Mouse (Mus musculus) B cell, adult 2 months (primary cell): ENCODE measurements around the gene Dmbx1.

ENCODE experiments used
- DNase-seq, 2 experiments: peaks; one replicate each; pipeline ENCODE4 v3.0.0; 2022

The Dmbx1 gene

DNA sequence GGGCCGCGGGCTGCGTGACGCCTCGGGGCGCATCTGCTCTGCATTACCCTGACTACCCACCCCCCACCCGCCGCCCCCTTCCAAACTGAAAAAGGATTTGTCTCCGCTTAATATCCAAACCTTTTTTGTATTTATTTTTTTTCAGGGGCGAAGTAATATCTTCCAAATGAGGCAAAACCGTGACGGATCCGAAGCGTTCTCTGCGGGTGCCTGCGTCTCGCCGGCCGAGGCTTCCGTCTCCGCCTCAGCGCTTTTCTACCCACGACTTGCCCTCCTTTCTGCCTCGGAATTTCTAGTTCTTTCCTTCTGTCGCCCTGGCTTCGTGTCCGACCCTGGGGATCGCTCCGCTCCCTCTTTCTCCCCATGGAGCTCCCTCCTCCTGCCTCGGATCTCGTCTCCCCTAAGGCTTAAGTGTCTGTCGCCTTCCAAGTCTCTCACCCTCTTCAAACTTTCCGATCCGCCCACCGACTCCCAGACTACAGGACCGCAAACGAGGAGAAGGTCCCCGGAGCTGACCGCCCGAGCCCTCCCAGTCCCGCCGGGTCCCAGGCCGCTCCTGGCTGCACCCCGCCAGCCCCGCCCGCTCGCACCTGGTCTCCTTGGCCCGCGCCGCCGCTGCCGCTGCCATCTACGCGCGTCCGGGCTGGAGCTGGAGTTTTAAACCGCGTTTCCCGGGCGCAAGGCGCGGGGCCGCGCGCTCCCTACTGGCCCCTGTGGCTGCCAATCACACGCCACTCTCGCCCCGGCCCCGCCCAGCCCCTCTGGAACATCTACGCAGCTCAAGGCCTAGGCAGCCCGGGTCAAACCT, at the start of gene Dmbx1:
TSS of gene Dmbx1 (minus strand) at position 632 of the 808 bp plus-strand sequence.
- no peak for DNase-seq

DNA sequence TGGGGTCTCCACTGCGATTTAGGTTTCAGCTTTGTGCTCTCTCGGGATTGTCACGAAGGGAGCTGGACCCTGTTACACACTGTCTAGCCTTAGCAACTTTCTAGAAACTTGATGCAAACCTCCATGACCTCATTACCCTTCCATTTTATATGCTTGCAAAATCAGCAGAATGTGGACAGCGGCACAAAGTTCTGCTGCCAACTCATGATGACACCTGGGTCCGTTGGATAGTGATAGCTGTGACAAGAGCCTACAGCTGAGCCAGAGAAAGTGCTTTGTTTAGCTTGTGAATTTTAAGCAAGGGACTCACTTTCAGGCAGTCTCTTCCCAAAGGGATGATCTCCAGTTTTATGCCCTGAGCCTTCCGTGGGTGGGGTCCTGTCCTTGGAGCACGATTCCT, 49.7 kb upstream of the Dmbx1 start:
- no peak for DNase-seq

DNA sequence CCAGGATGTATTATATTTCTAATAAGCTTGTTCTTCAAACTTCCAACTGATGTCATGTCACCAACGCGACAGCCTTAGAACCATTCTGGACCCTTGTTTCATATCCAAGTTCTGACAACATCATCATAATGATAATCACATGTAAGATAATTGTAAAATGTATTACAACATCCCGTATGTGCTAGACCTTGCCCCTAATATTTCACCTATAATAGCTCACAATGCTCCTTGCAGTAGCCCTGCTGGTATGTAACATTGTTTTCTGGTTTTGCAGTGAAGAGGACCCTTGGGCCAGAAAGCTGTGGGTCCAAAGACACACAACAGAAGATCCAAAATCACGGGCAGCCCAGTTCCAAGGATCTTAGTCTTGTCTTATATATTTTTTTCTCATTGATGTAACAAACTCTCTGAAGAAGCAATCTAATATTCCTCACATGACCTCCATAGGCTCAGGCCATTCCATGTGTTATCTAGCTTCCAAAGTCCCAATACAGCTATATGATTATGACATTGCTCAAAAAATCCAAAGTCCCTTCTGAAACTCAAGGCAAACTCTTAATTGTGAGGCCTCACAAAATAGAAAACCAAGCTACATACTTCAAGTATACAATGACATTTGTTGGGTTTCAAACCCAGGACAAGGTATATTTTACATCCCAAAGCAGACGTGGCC, 48.3 kb upstream of the Dmbx1 start:
- no peak for DNase-seq

DNA sequence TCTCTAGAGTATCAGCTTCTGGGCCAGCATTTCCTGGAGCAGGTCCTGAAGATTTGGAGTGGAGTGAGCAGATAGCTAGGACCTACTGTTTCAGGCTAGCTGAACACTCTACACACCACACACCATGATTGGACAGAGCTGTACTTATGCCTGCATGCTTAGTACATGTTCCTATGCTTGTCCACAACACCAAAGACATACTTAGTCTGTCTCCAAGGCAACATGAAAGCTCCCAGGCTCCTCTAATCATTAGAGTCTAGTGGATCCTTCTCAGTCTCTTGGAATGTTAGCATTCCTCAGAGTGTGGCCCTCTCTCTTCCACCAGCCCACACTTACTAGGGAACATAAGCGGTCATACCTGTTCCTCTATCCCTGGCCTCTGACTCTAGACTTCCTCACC, 47.7 kb upstream of the Dmbx1 start:
- DNase-seq: no peak

DNA sequence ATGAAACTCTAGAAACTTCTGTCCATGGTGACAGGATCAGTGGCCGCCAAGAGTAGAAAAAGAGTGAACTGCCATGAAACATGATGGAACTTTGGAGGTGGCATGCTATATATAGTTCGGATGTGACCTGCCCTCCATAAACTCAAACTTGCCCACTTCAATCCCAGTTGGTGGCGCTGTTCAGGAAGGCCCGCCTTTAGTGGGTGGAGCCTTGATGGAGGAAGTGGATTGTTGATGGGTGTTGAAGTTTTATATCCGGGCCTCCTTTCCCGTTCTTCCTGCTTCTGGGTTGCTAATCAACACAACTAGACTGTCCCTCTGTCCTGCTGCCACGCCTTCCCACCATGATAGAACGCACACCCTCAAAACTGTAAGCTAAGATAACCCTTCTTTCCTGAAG, 45.2 kb upstream of the Dmbx1 start:
- peak in 1 of 2 experiments; percentile 11 for DNase-seq

DNA sequence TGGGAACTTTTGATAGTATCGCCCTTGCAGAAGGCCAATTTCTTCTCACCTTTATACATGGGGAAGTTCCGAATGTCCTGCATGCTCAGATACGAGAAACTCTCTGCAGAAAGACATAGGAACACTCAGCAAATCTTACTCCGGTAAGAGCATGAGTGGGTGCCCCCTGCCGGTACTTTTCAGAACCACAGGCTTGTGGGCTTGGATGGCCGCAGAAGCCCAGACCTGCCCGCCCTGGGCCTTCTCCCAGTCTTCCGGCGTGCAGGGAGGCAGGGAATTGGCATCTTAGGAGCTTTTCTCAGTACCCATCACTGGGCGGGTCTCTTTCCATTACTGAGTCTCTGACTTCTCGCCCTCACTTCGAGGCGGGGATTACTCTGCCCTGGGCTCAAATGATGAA, 44.4 kb upstream of the Dmbx1 start:
- peak; percentile 84 to 86 for DNase-seq

DNA sequence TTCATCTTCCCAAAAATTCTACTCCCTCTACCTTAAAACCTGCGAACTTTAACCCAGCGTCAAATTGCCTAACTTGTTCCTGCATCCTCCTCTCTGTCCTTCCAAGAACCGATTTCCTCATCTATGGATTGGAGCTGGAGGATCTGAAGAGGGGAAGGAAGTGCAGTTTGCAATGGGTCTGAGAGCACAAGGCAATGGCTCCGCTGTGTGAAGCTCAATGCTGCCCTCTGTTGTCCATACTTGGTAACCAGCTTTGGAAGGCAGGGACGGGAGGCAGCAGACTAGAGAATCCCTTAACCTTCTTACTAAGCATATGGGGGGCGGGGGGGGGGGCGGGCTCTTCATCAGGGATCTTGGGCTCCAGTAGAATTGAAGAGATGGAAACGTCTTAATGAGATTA, 41.0 kb upstream of the Dmbx1 start:
- DNase-seq: peak; percentile 66 to 68

DNA sequence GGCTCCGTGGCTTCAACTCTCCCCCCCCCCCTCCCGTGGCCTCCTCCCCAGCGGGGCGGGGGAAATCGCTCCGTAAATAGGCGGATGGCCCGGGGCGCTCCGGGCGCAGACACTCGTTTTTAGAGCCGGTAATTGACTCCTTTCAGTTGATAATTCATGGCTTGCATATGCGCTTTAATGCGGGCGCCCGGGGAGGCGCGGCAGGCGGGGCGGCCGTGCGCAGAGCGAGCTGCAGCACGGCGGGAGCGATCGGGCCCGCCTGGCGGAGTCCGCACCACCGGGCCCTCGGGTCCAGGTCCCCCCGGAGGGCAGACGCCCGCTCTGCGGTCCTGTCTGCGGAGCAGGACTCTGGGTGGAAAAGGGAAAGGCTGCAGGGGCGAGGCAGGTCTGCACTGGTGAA, 39.7 kb upstream of the Dmbx1 start:
- no peak for DNase-seq

DNA sequence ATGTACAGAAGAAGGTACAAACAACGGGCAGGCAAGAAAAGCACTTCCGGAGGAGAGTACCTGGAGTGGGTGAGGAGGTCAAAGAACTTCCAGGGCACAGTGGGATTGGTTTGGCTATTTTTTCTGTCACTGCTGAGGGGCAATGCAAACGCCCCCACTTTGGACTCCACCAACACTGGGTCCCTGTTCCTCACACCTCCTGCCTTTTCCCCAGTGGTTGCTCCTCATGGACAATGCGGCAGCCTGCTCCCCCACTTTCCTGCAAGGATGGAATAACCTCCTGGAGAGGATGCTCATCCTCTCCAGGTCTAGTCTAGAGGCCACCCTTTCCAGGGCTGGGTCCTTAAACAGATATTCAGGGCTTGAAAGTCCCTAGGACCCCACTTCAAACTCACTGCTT, 39.2 kb upstream of the Dmbx1 start:
- no peak for DNase-seq

DNA sequence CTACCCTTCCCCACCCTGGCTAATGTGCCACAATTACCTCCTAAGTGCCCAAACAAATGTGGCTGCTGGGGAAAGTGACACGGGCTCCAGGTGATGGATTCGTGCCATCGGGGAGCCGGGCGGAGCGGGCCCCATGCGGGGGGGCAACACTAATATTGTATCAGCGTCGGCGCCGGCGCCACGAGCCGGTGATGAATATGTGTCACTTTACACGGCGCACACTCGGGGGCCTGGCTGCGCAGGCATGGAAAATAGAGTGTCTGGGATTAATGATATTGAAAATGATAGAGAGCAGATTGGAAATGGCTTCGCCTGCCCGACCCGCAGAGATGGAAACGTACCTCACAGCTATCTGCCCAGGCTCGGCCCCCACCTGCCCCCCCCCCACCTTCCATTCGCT, 32.8 kb upstream of the Dmbx1 start:
- DNase-seq: no peak

DNA sequence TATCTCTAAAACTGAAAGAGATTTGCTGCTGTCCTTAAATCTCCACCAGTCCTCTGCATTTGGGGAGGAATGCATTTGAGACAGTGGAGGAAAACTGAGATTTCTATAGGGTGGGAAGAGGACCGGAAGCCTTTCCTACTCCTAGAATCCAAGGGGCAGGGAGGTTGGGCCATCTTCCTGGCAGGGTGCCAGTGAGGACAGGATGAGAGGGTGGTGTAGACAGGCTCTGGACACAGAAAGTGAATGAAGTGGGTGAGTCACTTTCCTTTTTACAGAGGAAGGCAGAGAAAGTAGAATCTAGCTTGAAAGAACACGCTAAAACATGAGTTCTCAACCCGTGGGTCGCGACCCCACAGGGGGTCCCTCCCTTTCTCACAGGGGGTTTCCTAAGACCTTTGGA, 24.7 kb upstream of the Dmbx1 start:
- DNase-seq: no peak

DNA sequence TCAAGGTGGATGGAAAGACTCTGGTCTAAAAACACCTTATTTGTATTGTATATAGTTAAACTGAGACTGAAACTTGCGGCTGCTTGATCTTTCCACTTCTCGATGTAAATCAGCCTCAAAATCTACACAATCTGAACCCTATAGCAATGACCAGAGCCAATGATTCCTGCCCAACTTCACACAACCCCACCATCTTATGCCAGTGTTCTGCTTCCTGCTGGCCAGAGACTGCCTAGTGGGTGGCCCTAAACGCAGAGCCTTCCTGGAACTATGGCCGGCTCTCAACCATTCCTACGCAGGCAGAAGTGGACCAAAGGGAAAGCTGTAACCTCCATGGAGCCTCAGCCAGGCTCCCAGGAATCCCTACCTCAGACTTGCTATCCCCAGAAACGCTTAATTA, 24.0 kb upstream of the Dmbx1 start:
- DNase-seq: no peak

DNA sequence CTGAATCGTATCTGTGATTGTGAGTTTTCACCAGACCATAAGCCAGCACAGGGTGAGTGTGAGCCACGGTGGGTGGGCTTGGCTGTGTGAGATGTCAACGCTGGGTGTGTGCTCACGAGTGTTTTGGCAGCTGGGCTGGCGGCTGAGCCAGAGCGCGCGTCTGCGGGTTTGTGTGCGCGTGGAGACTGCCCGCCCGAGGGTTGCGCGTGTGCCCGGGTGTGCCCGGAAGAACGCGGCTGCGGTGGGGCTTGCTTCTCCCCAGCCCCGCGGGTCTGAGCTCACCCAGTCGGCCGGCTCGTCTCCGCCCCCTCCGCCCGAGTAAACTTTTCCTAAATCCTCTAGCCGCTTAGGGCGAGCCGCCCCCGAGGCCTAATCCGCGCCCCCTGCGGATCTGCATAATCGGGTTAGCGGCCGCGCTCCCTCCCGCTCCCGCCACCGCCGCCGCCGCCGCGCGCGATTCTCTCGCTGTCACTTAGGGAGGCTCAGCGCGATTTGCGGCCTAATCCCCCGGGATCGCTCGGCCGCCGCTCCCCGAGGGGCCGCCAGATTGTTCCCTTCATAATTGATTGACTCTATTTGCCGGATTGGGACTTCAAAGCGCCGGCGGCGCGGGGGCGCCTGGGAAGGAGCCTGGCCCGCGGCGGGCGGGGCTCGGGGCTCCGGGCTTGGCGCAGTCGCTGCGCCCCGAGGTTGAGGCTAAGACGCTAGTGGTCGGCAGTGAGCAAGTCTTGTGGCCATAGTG, 23.1 kb upstream of the Dmbx1 start:
- peak in 1 of 2 experiments; percentile 16 for DNase-seq

DNA sequence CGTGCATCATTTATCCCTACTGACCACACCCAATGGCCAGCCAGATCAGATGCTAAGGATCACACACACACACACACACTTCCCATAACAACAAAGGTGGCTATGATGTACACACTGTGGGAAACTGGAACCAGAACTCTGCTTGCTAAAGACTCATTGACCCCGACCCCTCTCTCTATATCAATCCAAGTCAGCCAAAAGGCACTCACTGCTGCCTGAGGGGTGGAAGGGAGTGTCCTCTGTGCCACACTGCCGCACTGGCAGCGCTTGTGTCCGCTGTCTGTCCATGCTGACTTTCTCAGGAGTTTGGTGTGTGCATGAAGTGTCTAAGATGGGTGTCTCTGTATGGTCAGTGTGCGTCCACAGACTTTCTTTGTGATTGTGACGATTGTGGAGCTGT, 22.3 kb upstream of the Dmbx1 start:
- no peak for DNase-seq

DNA sequence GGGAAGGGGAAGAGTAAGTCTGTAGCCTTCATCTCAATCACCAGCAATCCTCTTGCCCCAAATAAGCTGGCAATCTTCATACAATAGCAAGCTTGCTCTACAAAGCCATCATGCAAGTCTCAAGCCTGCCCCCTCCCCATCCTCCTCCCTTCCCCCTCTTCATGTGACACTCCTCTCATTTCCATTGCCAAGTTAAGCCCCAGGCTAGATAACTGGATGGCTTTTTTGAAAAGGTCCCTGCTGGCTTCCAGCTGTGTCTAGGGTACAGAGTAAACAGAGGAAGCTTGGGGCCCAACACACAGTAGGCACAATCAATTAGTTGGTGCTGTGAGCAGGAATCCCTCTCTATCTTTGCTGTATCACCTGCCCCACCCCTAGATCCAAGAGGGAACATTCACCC, 19.8 kb upstream of the Dmbx1 start:
- DNase-seq: no peak

DNA sequence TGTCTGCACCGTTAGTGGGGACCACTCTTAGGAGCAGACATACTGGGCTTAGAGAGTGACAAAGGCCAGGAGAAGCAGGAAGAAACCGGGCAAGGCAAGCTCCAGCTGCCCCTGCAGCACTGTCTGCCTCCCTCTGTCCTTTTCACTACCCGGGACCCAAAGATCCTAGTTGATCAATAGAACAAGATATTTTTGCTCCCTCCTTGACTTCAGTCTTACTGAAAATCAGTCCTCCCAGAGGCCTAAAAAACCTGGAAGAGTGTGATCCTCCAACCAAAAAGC, 15.7 kb upstream of the Dmbx1 start:
- no peak for DNase-seq

DNA sequence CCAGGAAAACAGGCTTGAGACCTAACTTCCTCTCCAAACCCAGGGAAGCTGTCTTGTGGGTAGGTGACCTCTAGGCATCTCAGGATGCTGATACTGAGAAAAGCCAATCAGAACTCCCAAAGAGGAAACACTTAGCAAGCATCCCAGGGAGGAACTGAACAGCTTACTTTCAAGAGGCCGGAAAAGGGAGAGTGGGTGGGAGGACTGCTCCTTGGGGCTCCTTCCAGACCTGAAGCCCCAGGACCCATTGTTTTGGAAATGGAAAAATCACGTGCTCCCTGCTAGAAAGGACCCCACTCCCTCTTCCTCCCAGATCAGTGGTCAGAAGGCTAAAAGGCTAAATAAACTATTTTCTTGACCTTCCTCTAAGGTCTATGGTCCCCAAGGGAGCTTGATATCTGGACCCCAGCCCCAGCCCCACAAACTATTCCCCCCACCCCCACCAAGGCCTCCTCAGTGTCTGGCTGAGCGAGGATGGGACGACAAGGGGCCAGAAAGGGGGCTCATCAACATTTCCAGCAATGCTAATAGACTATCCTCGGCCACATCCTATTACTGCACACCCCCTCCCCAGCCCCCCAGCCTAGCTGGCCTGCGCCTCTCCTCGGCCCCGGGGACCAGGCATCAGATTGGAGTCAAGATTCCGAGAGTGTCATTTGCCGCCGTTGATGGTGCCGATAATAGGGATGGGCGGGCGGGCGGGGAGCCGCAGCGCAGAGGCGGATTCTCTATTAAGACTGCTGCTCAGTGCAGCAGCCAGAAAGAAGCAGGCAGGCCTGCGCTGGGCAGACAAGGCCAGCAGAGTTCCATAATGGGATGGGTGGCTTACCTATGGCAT, 15.1 kb upstream of the Dmbx1 start:
- DNase-seq: no peak

DNA sequence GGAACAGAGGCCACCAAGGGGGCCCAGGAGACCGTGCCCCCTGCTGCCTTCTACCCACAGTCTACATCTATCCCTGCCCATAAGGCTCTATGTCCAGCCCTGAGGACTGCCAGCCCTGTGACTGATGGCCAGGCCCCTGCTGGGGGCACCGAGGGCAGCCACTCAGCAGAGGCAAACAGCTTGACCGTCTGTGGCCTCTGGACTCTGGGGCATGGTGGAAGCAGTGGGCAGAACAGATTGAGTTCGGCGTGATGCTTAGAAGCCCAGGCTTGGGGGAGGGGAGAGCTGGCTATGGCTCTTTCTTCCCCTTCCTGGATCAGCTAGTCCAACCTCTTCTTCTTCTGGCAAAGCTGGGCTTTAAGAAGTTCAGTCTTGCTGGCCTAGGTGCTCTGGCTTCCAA, 13.8 kb upstream of the Dmbx1 start:
- no peak for DNase-seq

DNA sequence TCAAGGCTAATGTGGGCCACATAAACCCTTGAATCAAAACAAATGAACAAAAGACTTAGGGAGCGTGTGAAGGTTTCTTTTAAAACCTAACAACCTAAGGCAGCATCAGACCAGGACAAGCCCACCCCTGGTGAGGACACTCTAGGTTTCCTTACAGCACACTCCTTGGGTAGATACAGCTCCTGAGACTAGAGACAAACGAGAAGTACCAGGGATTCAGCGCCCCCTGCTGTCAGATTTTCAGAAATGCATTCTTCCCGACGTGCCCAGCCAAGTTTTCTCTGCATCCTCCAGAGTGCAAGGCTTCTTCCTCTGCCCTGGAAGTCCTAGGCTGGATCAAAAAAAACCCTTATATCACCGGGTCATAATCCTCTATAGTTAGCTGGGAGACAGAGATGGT, 13.0 kb upstream of the Dmbx1 start:
- peak; percentile 72 to 76 for DNase-seq

DNA sequence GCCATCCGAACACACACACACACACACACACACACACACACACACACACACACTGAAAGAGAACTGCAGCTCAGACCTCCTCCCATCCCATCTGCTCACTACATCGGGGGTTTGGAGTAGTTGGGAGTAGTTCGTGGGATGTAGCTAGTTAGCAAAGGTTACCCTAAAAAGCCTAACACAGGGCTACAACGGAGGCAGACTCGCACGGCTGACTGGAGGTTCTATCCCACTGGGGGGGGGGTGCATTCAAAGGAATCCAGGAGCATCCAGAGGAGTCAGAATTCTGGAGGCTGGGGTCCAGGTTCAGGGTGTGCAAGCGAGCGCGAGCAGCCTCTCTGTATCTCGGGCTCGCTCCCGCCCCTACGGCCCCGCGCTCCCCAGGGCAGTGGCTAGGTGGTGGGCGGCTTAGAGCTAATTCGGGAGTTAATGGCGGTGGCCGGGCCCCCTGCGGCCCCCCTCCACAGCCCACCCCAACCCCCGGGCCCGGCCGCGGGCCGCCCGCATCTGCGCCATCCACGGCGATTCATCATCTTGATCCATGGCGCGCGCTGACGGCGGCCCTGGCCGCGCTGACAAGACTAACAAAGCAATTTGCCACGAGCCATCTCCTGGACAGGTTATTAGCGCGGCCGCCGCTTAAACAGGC, 4.1 kb upstream of the Dmbx1 start:
- DNase-seq: no peak

DNA sequence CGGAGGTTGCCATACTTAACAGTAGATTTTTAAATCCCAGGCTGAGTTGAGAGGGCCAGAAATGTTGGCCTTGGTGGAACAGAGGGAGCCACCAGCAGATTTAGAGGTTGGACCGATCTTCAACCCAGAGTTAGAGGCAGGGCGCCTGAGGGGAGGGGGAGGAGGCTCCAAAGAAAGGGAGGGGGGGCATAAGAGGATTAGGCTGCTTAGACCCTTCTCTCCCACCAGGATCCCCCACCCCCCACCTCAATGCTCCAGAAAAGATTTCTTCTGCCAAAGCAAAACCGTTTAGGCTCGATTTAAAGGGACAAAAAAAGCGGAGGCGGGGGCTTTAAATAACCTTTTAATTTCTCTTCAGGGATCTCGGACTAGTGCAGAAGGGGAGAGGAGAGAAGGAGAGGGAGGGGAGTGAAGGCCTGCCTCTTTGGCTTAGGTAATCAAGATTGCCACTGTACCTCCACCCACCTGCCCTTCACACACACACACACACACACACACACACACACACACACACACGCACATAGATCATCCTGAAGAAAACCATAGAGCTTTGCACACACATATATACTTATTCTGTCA, 1.6 kb upstream of the Dmbx1 start:
- no peak for DNase-seq

DNA sequence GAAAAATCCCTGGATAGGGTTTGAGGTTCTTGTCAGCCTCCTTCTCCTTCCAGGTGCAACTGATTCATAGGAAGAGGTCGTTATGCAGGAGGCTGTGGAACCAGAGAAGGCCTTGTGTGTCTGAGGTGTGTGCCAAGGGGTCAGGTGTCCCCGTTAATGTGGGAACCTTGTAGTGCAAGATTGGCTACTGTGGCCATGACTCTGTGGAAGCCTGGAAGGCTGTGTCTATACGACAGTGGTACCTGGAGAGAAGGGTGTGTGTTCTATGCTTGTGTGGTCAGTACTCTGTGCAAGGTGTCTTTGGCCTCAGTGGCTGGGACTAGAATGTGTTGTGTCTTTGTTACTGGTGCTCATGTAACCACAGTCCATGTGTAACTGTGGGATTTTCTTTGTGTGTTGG, 955 bp upstream of the Dmbx1 start:
- DNase-seq: no peak
